Mouse (Mus musculus) neural tube, embryonic 12.5 days (tissue): ENCODE measurements around the gene Tcf7. TPM values are rescaled to one million over a fixed set of nuclear protein-coding genes. Genes with fewer than 3 reads are reported as not detected.
A peak's percentile ranks its signal among the peaks of the same experiment; 100 is the strongest.

ENCODE experiments used
- ATAC-seq: fragments of 200-750 bp; cut with Nextera tagmentation; 2 replicates; pipeline ENCODE4 v1.8.0; 2017; ENCODE audit warnings: low read depth, mild to moderate bottlenecking, moderate TSS enrichment, moderate library complexity; ENCODE audit not compliant: low FRiP score
- H3K27ac ChIP-seq: fragments of 300-500 bp; sonication (generic); 2 replicates; pipeline ENCODE4 v1.5.1; 2016
- H3K27me3 ChIP-seq: fragments of 300-500 bp; sonication (generic); replicated peaks from 2 replicates; pipeline ENCODE4 v1.6.1; 2016; ENCODE audit warnings: mild to moderate bottlenecking
- H3K36me3 ChIP-seq: fragments of 300-500 bp; sonication (generic); 2 replicates; pipeline ENCODE4 v1.6.1; 2016; ENCODE audit warnings: mild to moderate bottlenecking
- H3K4me1 ChIP-seq: fragments of 300-500 bp; sonication (generic); 2 replicates; pipeline ENCODE4 v1.6.1; 2016
- H3K4me2 ChIP-seq: fragments of 300-500 bp; sonication (generic); replicated peaks from 2 replicates; pipeline ENCODE4 v1.6.1; 2016; ENCODE audit warnings: mild to moderate bottlenecking
- H3K4me3 ChIP-seq: fragments of 300-500 bp; sonication (generic); 2 replicates; pipeline ENCODE4 v1.5.1; 2016
- H3K9ac ChIP-seq: fragments of 300-500 bp; sonication (generic); 2 replicates; pipeline ENCODE4 v1.6.1; 2016; ENCODE audit warnings: mild to moderate bottlenecking
- H3K9me3 ChIP-seq: fragments of 300-500 bp; sonication (generic); 2 replicates; pipeline ENCODE4 v1.6.1; 2016; ENCODE audit warnings: mild to moderate bottlenecking
- WGBS: fragments of 180-500 bp; shearing (Covaris S2); methylation state at CpG from one replicate; pipeline ENCODE4 v1.1.7; 2016; 5-methylcytosine and 5-hydroxymethylcytosine counted together
- polyA plus RNA-seq: library from polyadenylated mRNA; unstranded; fragments of >200 nt; fragmentation: Nextera tagmentation; extraction: Ambion mirVana; gene quantifications from 2 replicates; pipeline ENCODE4 v1.2.1, GENCODE M21; 2016

The Tcf7 gene
- 7.5 and 8.8 TPM in 2 replicates for polyA plus RNA-seq

DNA sequence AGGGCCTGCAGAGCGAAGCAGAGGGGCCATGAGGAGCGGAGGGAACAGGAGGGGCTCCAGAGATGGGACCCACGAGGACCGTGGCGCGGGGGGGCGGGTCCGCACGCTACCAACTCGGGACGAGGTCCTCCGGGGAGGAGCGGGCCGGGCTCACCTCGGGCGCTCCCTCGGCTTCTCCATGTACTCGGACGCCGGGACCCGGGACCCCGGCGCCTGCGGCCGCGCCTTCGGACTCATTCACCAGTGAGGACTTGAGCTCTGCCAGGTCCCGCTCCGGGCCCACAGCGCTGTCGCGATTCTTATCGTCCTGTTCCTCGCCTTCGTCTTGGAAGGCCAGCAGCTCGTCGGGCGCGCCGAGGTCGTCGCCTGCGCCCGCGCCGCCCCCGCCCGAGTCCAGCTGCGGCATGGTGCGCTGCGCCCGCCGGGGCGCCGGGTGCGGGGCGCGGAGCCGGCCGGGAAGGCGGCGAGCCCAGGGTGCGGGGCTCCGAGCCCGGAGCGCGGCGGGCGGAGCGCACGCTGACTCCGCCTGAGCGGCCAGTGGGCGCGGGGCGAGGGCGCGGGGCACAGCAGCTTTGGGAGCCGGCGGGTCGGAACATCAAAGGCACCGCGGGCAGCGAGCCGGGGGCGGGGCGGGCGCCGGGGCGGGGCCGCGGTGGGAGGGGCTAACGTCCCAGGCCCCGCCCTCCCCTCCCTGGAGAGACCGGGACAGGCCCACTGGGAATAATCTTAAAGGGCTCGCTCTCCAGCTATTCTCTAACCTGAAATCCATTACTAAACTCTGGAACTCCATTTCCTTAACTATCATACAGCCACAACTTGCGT lies at the start of gene Tcf7:
TSS of gene Tcf7 (minus strand) at position 241 of the 822 bp plus-strand sequence.
- no peaks in the 10 kb centered on the region for H3K36me3 ChIP-seq
- WGBS = 1% methylated on average over 86 of the region's 97 CpGs
- H3K9ac ChIP-seq = peak within 1 kb of the TSS; percentile 65
- H3K4me1 ChIP-seq = peaks cover 34% of the 10 kb centered on the region
- H3K27me3 ChIP-seq = peaks cover 33% of the 10 kb centered on the region
- H3K4me2 ChIP-seq = peak within 1 kb of the TSS; percentile 90
- H3K9me3 ChIP-seq = no peaks in the 10 kb centered on the region
- H3K4me3 ChIP-seq = peak within 1 kb of the TSS; percentile 56
- H3K27ac ChIP-seq = no peak within 1 kb of the TSS
- ATAC-seq = peak; percentile 63

DNA sequence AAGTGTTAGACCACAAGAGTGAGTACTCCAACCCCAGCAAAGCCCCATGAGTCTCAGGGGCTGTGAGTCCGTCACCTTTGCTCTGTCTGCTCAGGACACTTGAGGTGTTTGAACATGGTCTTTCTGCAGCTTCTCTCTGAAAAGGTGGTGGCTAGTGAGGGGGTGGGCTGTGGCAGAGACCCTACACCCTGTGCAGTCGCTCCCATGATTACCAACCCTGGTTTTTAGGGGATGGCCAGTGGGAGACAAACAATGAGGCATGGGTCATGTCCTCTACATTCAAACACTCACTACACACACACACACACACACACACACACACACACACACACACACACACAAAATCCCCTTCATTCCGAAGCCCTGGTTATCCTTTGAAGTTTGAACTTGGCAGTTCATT lies 44.5 kb upstream of the Tcf7 start:
- H3K4me2 ChIP-seq = no peak overlapping the region
- H3K4me3 ChIP-seq = no peak overlapping the region

DNA sequence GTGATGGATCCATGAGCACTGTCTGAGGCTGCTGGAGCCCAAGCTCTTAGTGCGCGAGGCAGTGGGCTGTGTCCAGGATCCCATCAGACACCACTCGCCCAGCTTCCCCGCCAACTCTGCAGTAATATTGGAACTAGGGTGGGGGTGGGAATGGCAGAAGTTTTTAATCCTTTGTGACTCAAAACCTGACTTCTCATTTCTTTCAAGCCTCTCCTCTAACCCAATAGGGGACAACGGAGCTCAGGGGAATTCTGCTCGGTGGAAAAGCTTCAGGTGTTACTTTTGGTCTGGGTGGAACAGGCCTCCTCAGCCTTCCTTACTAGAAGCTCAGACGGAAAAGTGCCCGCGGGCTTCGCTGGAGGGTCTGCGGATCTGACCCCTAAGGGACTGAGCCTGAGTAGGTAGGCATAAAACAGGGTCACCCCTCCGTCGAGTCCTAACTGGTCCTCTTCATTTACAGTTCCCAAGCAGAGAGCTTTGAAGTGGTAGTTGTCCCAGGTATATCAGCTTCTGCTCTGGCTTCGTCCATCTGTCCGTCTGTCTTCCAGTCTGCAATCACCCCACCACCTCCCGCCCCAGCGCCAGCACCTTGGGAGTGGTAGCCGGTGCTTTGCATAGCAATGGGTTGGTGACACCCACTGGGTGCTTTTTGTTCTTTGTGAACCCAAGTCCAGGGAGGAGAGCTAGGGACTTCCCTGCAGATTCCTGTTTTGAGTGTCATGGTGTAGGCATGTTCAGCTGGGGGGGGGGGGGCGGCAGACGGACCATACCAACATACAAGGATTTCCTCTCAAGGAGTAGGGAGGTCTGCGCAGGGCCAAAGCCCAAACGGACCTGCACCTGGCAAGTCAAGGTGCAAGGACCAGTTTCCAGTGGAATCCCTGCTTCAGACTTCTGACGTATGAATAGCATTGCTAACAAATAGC lies 41.9 kb upstream of the Tcf7 start:
- H3K27ac ChIP-seq = no peak overlapping the region
- no peak overlapping the region for H3K4me3 ChIP-seq
- no peaks in the 10 kb centered on the region for H3K9me3 ChIP-seq
- H3K4me2 ChIP-seq = no peak overlapping the region
- ATAC-seq = no peak
- no peaks in the 10 kb centered on the region for H3K27me3 ChIP-seq
- no peaks in the 10 kb centered on the region for H3K4me1 ChIP-seq
- H3K9ac ChIP-seq = no peak overlapping the region
- WGBS = 60% methylated on average over 23 of the region's 23 CpGs
- H3K36me3 ChIP-seq = no peaks in the 10 kb centered on the region

More for the DNA sequence above, 44.5 kb upstream of the Tcf7 start:
- WGBS = 62% methylated on average over 3 of the region's 3 CpGs
- ATAC-seq = no peak
- Histone ChIP-seq H3K36me3 (no peaks in the 10 kb centered on the region), H3K9me3 (no peaks in the 10 kb centered on the region), H3K27me3 (no peaks in the 10 kb centered on the region), H3K27ac (no peak overlapping the region), H3K4me1 (no peaks in the 10 kb centered on the region), H3K9ac (no peak overlapping the region)

DNA sequence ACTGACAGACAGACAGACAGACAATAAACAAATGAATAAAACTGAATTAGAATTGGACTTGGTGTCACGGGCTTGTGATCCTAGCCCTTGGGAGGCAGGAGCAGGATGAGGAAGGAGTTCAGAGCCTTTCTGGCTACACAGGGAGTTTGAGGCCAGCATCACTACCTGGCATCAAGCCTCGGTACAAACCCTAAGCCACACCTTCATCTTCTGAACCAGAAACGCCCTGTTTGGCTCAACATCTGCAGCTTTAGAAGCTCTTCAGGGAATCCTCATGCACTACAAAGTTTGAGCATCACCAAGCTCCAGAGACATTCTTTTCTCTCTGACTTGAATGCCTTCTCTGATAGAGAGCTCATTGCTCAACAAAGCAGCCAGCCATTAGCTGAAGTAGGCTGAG lies 38.7 kb upstream of the Tcf7 start:
- Histone ChIP-seq H3K4me3 (no peak overlapping the region), H3K9ac (no peak overlapping the region), H3K4me1 (no peaks in the 10 kb centered on the region), H3K9me3 (no peaks in the 10 kb centered on the region), H3K27ac (no peak overlapping the region), H3K27me3 (no peaks in the 10 kb centered on the region), H3K4me2 (no peak overlapping the region), H3K36me3 (no peaks in the 10 kb centered on the region)
- ATAC-seq = no peak
- 70% methylated on average over 3 of the region's 3 CpGs for WGBS

DNA sequence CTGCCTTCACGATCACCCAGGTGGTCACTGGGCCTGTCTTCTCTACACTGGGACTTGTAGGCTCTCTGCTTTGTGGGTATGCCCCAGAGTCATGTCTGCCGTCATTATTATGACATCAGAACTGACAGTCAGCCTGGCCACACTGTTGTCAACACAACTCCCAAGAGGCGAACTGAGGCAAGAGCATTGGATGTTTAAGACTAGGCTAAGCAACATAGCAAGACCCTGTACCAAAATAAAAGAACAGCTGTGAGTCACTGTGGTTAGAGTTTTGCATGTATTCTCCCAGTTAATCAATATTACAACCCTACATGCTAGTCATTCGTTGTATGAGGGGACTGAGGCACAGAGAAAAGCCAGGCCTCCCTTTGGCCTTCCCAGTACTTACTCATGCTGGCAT lies 37.7 kb upstream of the Tcf7 start:
- Histone ChIP-seq H3K27me3 (no peaks in the 10 kb centered on the region), H3K27ac (no peak overlapping the region), H3K4me1 (no peaks in the 10 kb centered on the region), H3K9ac (no peak overlapping the region), H3K4me3 (no peak overlapping the region), H3K36me3 (no peaks in the 10 kb centered on the region), H3K4me2 (no peak overlapping the region), H3K9me3 (no peaks in the 10 kb centered on the region)
- 82% methylated on average over 4 of the region's 4 CpGs for WGBS
- no peak for ATAC-seq

DNA sequence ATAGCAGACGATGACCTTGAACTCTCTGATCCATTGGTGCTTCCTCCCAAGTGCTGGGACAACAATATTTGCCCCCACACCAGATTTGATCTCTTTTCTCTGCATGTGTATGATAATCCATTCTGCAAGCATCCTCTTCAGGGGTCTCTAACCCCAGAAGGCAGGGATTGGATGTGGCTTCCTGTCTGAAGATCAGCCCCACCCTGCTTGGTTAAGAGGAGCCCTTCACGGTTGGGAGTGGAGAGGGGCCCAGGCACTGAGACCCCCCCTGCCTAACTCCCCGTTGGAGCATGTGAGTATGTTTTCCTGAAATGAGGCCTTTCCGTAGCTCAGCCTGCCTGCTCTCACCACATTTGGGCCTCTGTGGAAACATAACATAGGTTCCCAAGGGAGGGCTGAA lies 36.9 kb upstream of the Tcf7 start:
- no peaks in the 10 kb centered on the region for H3K27me3 ChIP-seq
- 0 out of 2 replicates have a peak, but pooled peaks cover under 1% of the 10 kb centered on the region for H3K4me1 ChIP-seq
- H3K9ac ChIP-seq = no peak overlapping the region
- no peaks in the 10 kb centered on the region for H3K36me3 ChIP-seq
- no peak overlapping the region for H3K27ac ChIP-seq
- no peak overlapping the region for H3K4me2 ChIP-seq
- no peak overlapping the region for H3K4me3 ChIP-seq
- 85% methylated on average over 4 of the region's 4 CpGs for WGBS
- no peak for ATAC-seq
- no peaks in the 10 kb centered on the region for H3K9me3 ChIP-seq

DNA sequence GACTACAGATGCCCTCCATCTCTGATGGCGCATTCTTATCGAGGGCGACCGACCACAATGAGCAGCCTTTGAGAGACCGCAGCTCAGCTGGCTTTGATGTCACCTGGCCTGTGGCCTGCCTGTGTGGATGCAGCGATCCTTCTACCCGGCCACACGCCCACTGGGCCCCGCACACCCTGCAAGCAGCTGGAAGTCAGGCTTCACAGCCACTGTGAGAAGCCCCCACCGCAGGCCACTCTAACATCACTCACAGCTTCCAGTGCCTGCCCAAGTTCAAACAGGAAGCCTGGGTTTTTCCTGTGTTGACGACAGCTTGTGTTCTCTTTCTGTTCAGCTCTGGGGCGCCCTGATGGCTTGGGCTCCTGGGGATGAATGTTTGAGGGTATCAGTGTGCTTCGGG lies 35.6 kb upstream of the Tcf7 start:
- Histone ChIP-seq H3K9me3 (no peaks in the 10 kb centered on the region), H3K4me1 (0 out of 2 replicates have a peak, but pooled peaks cover 3% of the 10 kb centered on the region), H3K27ac (no peak overlapping the region), H3K4me3 (no peak overlapping the region), H3K9ac (no peak overlapping the region), H3K4me2 (no peak overlapping the region), H3K36me3 (no peaks in the 10 kb centered on the region), H3K27me3 (peaks cover 6% of the 10 kb centered on the region; the same call in 1 of the 2 replicates)
- 71% methylated on average over 13 of the region's 13 CpGs for WGBS
- ATAC-seq = no peak

DNA sequence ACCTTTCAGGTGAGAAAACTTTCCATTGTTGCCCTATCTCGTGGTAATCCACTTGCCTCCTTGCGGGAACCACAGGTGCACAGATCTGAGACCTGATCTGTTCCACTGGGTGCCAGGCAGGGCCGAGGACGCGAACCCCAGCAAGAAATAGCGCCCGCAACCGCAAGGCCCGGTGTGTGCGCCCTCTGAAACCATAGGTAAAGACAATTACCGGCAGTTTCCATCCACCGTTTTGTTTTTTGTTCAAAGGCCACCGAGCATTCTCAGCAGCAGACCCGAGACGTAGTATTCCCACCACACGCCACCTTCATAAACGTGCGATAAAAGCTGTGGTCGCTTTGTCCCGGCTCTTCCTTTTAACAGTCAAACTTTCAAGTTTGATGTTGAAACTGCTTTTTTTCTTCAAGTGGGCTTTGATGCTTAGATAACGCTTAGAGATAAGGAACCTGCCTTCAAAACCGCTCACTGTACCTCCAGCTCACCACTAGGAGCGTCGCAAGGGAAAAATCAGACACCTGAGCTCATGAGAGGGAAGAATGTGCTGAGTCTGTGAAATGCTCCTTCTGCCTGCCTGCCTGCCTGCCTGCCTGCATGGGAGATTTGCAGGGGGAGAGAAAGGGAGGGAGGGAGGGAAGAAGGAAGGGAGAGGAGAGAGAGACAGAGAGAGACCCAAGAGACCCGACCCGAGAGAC lies 31.4 kb upstream of the Tcf7 start:
- peaks cover 6% of the 10 kb centered on the region; the same call in 1 of the 2 replicates for H3K27me3 ChIP-seq
- ATAC-seq = no peak
- 0 out of 2 replicates have a peak overlapping the region, but pooled peaks have one; percentile 25 for H3K4me2 ChIP-seq
- no peak overlapping the region for H3K9ac ChIP-seq
- WGBS = 21% methylated on average over 26 of the region's 26 CpGs
- no peak overlapping the region for H3K4me3 ChIP-seq
- no peaks in the 10 kb centered on the region for H3K36me3 ChIP-seq
- H3K9me3 ChIP-seq = no peaks in the 10 kb centered on the region
- no peak overlapping the region for H3K27ac ChIP-seq
- H3K4me1 ChIP-seq = 0 out of 2 replicates have a peak, but pooled peaks cover 3% of the 10 kb centered on the region

DNA sequence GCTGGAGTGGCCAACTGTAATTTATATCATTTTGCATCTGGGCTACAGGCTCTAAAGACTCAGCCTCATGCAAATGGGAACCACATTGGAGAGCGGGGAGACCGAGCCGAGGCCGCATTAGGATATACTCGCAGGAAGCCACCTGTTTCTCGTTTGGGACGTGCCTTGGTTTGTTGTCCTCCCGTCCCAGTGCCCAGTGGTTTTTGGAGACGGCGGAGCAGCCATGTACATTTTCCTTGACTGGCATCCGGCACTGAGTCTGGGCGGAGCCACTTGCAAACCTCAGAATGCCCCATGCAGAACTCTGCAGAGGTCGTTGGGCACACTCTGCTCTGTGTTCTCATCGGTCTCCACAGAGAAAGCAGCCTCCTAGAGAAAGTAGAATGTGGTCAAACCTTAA lies 27.9 kb upstream of the Tcf7 start:
- ATAC-seq = no peak
- H3K9ac ChIP-seq = no peak overlapping the region
- WGBS = 78% methylated on average over 14 of the region's 14 CpGs

DNA sequence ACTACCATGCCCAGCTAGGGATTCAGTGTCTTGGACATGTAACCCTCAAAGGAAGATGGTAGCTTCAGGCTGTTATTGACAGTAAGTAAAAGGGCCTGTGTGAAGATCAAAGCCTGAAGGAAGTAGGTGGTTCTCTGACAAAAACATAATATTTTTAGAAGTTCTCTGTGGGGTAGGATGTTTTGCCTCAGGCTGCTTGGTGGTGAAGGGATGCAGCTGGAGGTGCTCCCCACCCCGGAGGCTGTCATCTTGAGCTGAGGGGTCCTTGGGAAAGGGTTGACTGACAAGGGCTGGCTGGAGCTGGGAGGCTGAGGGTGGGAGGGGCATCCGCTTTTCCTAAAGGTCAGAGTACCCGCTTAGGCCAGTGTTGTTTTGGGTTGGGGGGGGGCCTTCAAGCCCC lies 26.7 kb upstream of the Tcf7 start:
- Histone ChIP-seq H3K9ac (no peak overlapping the region), H3K27ac (no peak overlapping the region), H3K4me2 (no peak overlapping the region), H3K4me1 (no peaks in the 10 kb centered on the region), H3K27me3 (peaks cover 6% of the 10 kb centered on the region; the same call in 1 of the 2 replicates), H3K36me3 (no peaks in the 10 kb centered on the region), H3K9me3 (no peaks in the 10 kb centered on the region), H3K4me3 (no peak overlapping the region)
- WGBS = 69% methylated on average over 3 of the region's 3 CpGs
- ATAC-seq = no peak

More for the DNA sequence above, 27.9 kb upstream of the Tcf7 start:
- Histone ChIP-seq H3K4me3 (no peak overlapping the region), H3K27me3 (peaks cover 6% of the 10 kb centered on the region; the same call in 1 of the 2 replicates), H3K4me2 (no peak overlapping the region), H3K9me3 (no peaks in the 10 kb centered on the region), H3K4me1 (0 out of 2 replicates have a peak, but pooled peaks cover 3% of the 10 kb centered on the region), H3K27ac (no peak overlapping the region), H3K36me3 (no peaks in the 10 kb centered on the region)

DNA sequence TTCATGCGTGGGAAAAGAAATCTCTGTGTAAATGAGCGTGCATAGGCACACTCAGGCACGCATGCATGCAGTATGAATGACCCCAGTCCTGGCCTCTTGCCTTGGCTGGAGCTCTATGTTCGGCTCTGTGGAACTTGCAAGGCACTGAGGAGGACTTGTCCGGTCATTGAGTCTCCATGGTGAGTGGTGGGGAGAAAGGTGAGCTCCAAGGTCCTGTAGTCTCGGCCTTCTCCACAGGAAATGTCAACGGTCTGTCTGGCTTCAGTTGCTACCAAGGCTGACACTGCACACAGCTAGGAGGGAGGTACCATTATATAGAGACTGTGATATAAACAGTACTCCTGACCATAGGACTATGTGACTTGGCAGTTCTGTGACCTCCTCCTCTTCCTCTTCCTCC lies 23.6 kb upstream of the Tcf7 start:
- H3K36me3 ChIP-seq = no peaks in the 10 kb centered on the region
- H3K4me2 ChIP-seq = no peak overlapping the region
- no peak overlapping the region for H3K27ac ChIP-seq
- H3K27me3 ChIP-seq = no peaks in the 10 kb centered on the region
- no peaks in the 10 kb centered on the region for H3K9me3 ChIP-seq
- no peak for ATAC-seq
- H3K4me1 ChIP-seq = no peaks in the 10 kb centered on the region
- 83% methylated on average over 7 of the region's 7 CpGs for WGBS
- no peak overlapping the region for H3K4me3 ChIP-seq
- H3K9ac ChIP-seq = no peak overlapping the region

DNA sequence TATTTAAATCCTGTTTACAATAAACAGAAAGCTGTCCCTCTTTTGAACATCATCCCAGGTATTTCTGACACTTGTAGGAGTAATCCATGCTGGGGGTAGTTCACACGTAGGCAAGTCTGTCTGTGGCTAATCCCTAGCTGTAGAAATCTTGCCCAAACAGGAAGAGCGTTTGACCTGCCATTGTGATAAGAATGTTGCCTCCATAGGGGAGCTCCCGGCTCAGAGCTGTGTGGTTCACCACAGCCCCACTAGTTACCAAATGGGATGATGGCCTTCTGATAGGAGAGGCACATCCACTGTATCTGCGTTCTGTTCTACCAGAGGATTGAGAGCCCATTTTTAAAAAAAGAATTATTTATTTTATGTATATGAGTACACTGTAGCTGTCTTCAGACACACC lies 22.5 kb upstream of the Tcf7 start:
- H3K36me3 ChIP-seq = no peaks in the 10 kb centered on the region
- no peak overlapping the region for H3K27ac ChIP-seq
- no peak for ATAC-seq
- H3K27me3 ChIP-seq = no peaks in the 10 kb centered on the region
- H3K9ac ChIP-seq = no peak overlapping the region
- H3K4me2 ChIP-seq = no peak overlapping the region
- no peaks in the 10 kb centered on the region for H3K4me1 ChIP-seq
- no peak overlapping the region for H3K4me3 ChIP-seq
- 70% methylated on average over 4 of the region's 4 CpGs for WGBS
- H3K9me3 ChIP-seq = no peaks in the 10 kb centered on the region
